Mouse (Mus musculus) adrenal gland, adult 18-20 months (tissue): ENCODE results near the gene Lancl2. TPM values are rescaled to one million over a fixed set of nuclear protein-coding genes. Genes with fewer than 3 reads are reported as not detected.

Source experiments
- DNase-seq, 2 experiments: peaks; one replicate each; pipeline ENCODE4 v3.0.0; 2021 to 2022; ENCODE audit warnings: low spot score in 2 of 2
- total RNA-seq, 2 experiments: library from RNA; stranded (reverse); gene quantifications; 1 replicate in 1 of 2; 2 replicates in 1 of 2; pipeline ENCODE4 v1.2.3; 2021

Lancl2 gene
- total RNA-seq, 2 experiments from 2014 or later, result 15.2 to 16.9 TPM

- DNase-seq, result no peak
Observed at GRCm38 (mm10) chr6:57767112-57767868, 65.0 kb downstream of the Lancl2 start.

GRCm38 (mm10) chr6:57768948-57769525 lies 66.7 kb downstream of the Lancl2 start:
- DNase-seq, result no peak

- no peak for DNase-seq
Observed at GRCm38 (mm10) chr6:57770467-57771190, 68.3 kb downstream of the Lancl2 start.

GRCm38 (mm10) chr6:57773792-57774191 lies 71.5 kb downstream of the Lancl2 start:
- DNase-seq, result no peak

- no peak for DNase-seq
Observed at GRCm38 (mm10) chr6:57780359-57780758, 78.0 kb downstream of the Lancl2 start.

- no peak for DNase-seq
Observed at GRCm38 (mm10) chr6:57782658-57783057, 80.3 kb downstream of the Lancl2 start.

GRCm38 (mm10) chr6:57784251-57784650 lies 81.9 kb downstream of the Lancl2 start:
- no peak for DNase-seq

GRCm38 (mm10) chr6:57787376-57787775 lies 85.0 kb downstream of the Lancl2 start:
- no peak for DNase-seq

Other genes with a start within 250 kb of the Lancl2 start
- gene Ppm1k, start 167.1 kb upstream of the Lancl2 start, total RNA-seq, result 10 to 100 TPM; 17.6 to 25.6 TPM
- gene Herc6, start 121.5 kb upstream of the Lancl2 start, total RNA-seq, result 10 to 100 TPM; 18.8 to 24.1 TPM
- gene Pyurf, start 10.5 kb upstream of the Lancl2 start, total RNA-seq, result 10 to 100 TPM; 16.4 to 22.1 TPM
- gene Vopp1, start 122.6 kb downstream of the Lancl2 start, total RNA-seq, result 10 to 100 TPM; 16.0 to 16.3 TPM
- not detected for gene Vmn1r21, start 147.8 kb downstream of the Lancl2 start, total RNA-seq
- gene Vmn1r22, start 205.5 kb downstream of the Lancl2 start, total RNA-seq, result not detected
- gene Vmn1r23, start 224.3 kb downstream of the Lancl2 start, total RNA-seq, result not detected